Mouse (Mus musculus) lung, postnatal 0 days (tissue): ENCODE results near the gene Cpne4. TPM values are rescaled to one million over a fixed set of nuclear protein-coding genes. Genes with fewer than 3 reads are reported as not detected.

ENCODE experiments used
- ATAC-seq: fragments of 200-750 bp; cut with Nextera tagmentation; 2 replicates; pipeline ENCODE4 v1.8.0; 2017; ENCODE audit warnings: moderate library complexity
- DNase-seq: peaks from one replicate; pipeline ENCODE4 v3.0.0-alpha.2; 2016; ENCODE audit warnings: low spot score
- H3K27ac ChIP-seq: fragments of 300-500 bp; sonication (generic); 2 replicates; pipeline ENCODE4 v1.5.1; 2014; ENCODE audit warnings: antibody characterized with exemption, mild to moderate bottlenecking, low read length, mixed read lengths
- H3K27me3 ChIP-seq: fragments of 300-500 bp; sonication (generic); replicated peaks from 2 replicates; pipeline ENCODE4 v1.6.1; 2014; ENCODE audit warnings: low read length, mixed read lengths; ENCODE audit not compliant: insufficient read depth
- H3K36me3 ChIP-seq: fragments of 300-500 bp; sonication (generic); 2 replicates; pipeline ENCODE4 v1.6.1; 2014; ENCODE audit warnings: low read length, mixed read lengths; ENCODE audit not compliant: insufficient read depth
- H3K4me1 ChIP-seq: fragments of 300-500 bp; sonication (generic); 2 replicates; pipeline ENCODE4 v1.6.1; 2014; ENCODE audit warnings: antibody characterized with exemption, low read depth, low read length, mixed read lengths; ENCODE audit not compliant: insufficient read depth
- H3K4me2 ChIP-seq: fragments of 300-500 bp; sonication (generic); replicated peaks from 2 replicates; pipeline ENCODE4 v1.6.1; 2014; ENCODE audit warnings: low read depth, mild to moderate bottlenecking, low read length, moderate library complexity, mixed read lengths
- H3K4me3 ChIP-seq: fragments of 300-500 bp; sonication (generic); 2 replicates; pipeline ENCODE4 v1.5.1; 2014; ENCODE audit warnings: low read depth, low read length
- H3K9ac ChIP-seq: fragments of 300-500 bp; sonication (generic); replicated peaks from 2 replicates; pipeline ENCODE4 v1.6.1; 2014; ENCODE audit warnings: low read depth, mild to moderate bottlenecking
- H3K9me3 ChIP-seq: fragments of 300-500 bp; sonication (generic); 2 replicates; pipeline ENCODE4 v1.6.1; 2016; ENCODE audit warnings: low read length, mixed read lengths
- CTCF ChIP-seq: IDR thresholded peaks from 2 replicates; pipeline ENCODE4 v1.5.1; 2016; ENCODE audit warnings: antibody characterized with exemption, mild to moderate bottlenecking
- EP300 ChIP-seq: IDR thresholded peaks from 2 replicates; pipeline ENCODE4 v1.6.1; 2016; ENCODE audit warnings: antibody characterized with exemption, mild to moderate bottlenecking, control low read depth
- WGBS: fragments of 180-500 bp; shearing (Covaris S2); extraction: QIAGEN DNeasy Blood & Tissue Kit; methylation state at CpG from one replicate; pipeline ENCODE4 v1.1.7; 2014; 5-methylcytosine and 5-hydroxymethylcytosine counted together
- polyA plus RNA-seq: library from polyadenylated mRNA; unstranded; fragments of >200 nt; fragmentation: Nextera tagmentation; extraction: Ambion mirVana; gene quantifications from 2 replicates; pipeline ENCODE4 v1.2.1, GENCODE M21; 2015

Cpne4 gene
- polyA plus RNA-seq, 1 experiment from 2014 or later = 0.16 TPM

DNA sequence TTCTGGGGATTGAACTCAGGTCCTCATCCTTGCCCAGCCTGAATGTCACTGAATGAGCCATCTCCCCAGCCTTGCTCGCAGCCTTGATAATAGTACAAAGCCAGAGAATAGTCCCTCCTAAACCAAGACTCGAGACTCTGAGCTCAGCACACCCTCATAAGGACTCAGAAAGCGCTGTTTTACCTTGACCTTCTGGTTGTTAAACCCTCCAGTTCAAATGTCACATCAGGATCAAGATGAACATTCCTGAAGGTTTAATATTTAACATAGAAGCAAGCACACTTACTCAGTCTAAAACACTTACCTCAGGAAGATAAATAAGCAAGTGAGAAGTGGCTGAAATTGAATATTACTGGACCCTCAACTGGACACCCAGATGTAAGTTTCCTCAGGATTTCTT is 405.1 kb downstream of the Cpne4 start:
- 31% methylated on average over 3 of the region's 3 CpGs for WGBS
- Histone ChIP-seq H3K27ac (no peak overlapping the region), H3K4me1 (no peaks in the 10 kb centered on the region), H3K9me3 (no peaks in the 10 kb centered on the region; the same call in 1 of the 2 replicates), H3K27me3 (no peaks in the 10 kb centered on the region), H3K36me3 (no peaks in the 10 kb centered on the region), H3K4me3 (no peak overlapping the region), H3K4me2 (no peak overlapping the region), H3K9ac (no peak overlapping the region)
- ATAC-seq = no peak
- TF ChIP-seq EP300 (no peak), CTCF (no peak)
- DNase-seq = no peak

DNA sequence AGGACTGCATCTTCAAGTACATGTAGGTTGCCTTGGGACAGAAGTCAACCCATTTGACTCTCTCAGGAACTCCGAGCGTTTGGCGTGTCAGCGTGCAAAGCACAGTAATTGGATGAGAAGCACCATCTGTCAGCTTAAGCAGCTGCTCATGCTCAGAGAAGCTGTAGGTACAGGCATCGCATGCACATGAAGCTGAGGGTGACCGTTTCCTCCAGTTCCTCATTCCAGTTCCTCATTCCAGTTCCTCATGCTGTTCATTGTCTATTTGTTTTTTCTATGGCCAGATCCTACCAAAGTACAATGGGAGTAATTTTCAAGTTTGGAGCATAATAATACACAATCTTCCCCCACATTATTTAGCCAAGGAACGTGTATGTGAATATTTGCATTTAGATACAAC is 425.7 kb downstream of the Cpne4 start:
- TF ChIP-seq EP300 (no peak), CTCF (no peak)
- no peak overlapping the region for H3K9ac ChIP-seq
- DNase-seq (peak; percentile 9), ATAC-seq (no peak)
- H3K27ac ChIP-seq = no peak overlapping the region
- H3K4me1 ChIP-seq = no peaks in the 10 kb centered on the region
- no peaks in the 10 kb centered on the region for H3K9me3 ChIP-seq
- no peak overlapping the region for H3K4me2 ChIP-seq
- no peak overlapping the region for H3K4me3 ChIP-seq
- WGBS = 81% methylated on average over 7 of the region's 7 CpGs
- H3K36me3 ChIP-seq = no peaks in the 10 kb centered on the region
- H3K27me3 ChIP-seq = no peaks in the 10 kb centered on the region

DNA sequence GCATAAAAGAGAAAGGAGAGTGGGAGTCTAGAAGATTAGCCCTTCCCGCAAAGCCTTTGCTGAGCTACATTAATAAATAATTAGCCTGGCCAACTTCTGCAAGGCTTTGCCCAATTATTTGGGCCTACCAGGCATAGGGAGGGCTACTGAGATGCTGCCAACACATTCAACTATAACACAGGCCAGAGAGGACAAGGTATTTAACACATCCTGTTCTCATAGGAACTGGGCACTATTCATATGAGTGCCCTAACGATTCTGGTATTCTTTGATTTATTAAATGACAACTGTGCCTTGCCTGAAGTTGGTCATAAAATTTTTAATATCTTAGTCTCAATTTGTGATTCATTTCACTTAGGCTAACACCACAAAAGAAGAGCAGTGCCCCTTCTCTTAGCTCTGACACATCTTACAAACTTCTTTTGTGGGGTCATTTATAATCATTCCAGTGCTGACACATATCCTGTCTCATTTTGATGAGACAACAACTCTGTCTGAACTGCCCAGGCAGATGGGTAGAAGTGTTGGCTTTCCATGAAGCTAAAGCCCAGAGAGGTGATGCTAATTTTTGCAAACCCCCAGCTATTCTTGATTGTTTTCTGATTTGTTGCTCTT is 435.0 kb downstream of the Cpne4 start:
- H3K4me1 ChIP-seq = no peaks in the 10 kb centered on the region
- H3K27ac ChIP-seq = no peak overlapping the region
- TF ChIP-seq EP300 (no peak), CTCF (no peak)
- H3K9ac ChIP-seq = no peak overlapping the region
- DNase-seq = no peak
- no peaks in the 10 kb centered on the region for H3K36me3 ChIP-seq
- H3K4me2 ChIP-seq = no peak overlapping the region
- H3K4me3 ChIP-seq = no peak overlapping the region
- no peak for ATAC-seq
- WGBS = 66% methylated on average over 2 of the region's 2 CpGs
- no peaks in the 10 kb centered on the region for H3K27me3 ChIP-seq
- no peaks in the 10 kb centered on the region for H3K9me3 ChIP-seq

DNA sequence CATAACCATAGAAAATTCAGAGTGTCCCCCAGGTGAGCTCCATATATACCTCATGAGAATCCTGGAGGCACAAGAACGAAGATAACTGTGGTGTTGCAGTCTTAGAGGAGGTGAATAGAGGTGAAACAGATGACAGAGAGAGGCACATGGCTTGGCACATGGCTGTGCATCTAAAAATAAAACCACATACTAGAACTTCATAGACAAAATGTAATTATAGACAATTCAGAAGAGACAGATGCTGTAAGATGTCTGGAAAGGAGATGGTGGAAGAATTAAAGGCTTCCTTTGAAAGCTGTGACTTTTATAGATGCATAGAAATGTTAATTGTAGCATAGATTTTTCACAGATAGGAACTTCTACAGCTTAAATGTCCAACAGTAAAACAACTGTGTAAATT is 451.1 kb downstream of the Cpne4 start:
- Histone ChIP-seq H3K9me3 (no peaks in the 10 kb centered on the region), H3K4me2 (no peak overlapping the region), H3K36me3 (no peaks in the 10 kb centered on the region), H3K4me1 (no peaks in the 10 kb centered on the region), H3K27me3 (no peaks in the 10 kb centered on the region), H3K9ac (no peak overlapping the region), H3K27ac (no peak overlapping the region), H3K4me3 (no peak overlapping the region)
- WGBS = 31% methylated on average over 1 of the region's 1 CpGs
- TF ChIP-seq CTCF = no peak
- no peak for TF ChIP-seq EP300
- no peak for ATAC-seq
- no peak for DNase-seq

DNA sequence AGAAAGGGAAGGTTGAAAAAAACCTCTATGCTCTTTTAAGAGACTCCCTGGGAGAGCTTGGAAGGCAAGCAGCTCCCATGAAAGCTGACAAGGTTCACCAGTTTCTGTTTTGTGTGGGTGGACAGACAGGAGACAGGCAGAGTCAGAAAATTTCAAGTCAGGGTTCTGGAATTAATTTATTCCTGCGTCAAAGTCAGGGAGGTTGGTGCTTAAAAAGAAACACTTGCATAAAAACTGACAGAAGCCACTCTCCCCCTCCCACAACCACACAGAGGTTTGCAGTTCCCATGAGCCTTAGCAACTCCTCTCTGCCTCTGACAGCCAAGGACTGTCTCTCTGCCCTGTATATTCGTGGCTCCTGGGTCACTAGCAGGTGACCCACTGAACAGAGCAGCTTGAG is 463.6 kb downstream of the Cpne4 start:
- H3K9ac ChIP-seq = no peak overlapping the region
- no peaks in the 10 kb centered on the region for H3K9me3 ChIP-seq
- 35% methylated on average over 2 of the region's 2 CpGs for WGBS
- no peak for DNase-seq
- no peak overlapping the region for H3K4me3 ChIP-seq
- H3K27me3 ChIP-seq = no peaks in the 10 kb centered on the region
- ATAC-seq = no peak
- no peaks in the 10 kb centered on the region for H3K4me1 ChIP-seq
- H3K36me3 ChIP-seq = no peaks in the 10 kb centered on the region
- no peak overlapping the region for H3K4me2 ChIP-seq
- H3K27ac ChIP-seq = no peak overlapping the region
- TF ChIP-seq CTCF (no peak), EP300 (no peak)

DNA sequence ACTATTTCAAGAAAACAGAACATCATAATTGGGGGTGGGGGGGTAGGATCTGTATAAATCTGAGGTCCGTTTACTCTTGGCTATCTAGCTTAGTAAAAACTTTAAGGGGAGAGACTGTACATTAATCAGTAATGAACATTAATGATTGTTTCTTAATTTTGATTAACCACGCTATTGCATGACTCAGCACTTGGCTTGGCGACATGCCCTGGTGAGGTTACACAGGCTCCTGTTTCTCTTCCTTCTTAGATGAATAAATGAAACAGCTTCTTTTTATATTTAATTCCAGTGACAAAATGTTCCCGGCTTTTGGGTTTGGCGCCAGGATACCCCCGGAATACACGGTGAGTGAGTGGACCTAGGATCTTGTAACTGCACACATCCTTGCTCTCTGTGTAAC is 471.1 kb downstream of the Cpne4 start:
- Histone ChIP-seq H3K4me3 (no peak overlapping the region), H3K9me3 (no peaks in the 10 kb centered on the region), H3K27me3 (no peaks in the 10 kb centered on the region), H3K9ac (no peak overlapping the region), H3K36me3 (no peaks in the 10 kb centered on the region), H3K4me2 (no peak overlapping the region), H3K27ac (no peak overlapping the region), H3K4me1 (no peaks in the 10 kb centered on the region)
- 81% methylated on average over 7 of the region's 7 CpGs for WGBS
- no peak for ATAC-seq
- DNase-seq = no peak
- TF ChIP-seq CTCF = no peak
- TF ChIP-seq EP300 = no peak

DNA sequence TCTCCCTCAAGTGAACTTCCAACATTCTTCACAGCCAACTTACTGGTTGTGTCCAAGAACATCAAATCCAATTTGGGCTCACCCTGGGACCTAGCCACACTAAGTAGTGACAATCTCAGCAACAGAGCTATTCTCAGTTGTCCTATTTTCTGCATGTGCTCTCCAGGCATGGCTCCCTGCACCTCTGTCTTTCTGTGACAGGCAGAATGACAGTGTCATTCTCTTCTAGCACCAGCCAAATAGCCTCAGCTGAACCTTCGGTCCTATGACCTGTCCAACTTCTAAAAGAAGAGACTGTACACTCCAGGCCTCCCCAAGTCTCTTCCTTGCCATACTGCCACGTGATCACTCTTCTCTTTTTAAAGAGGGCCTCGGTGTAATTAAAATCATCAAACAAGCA is 481.2 kb downstream of the Cpne4 start:
- 65% methylated on average over 3 of the region's 3 CpGs for WGBS
- Histone ChIP-seq H3K27ac (no peak overlapping the region), H3K36me3 (no peaks in the 10 kb centered on the region), H3K9ac (no peak overlapping the region), H3K9me3 (no peaks in the 10 kb centered on the region), H3K4me1 (no peaks in the 10 kb centered on the region), H3K4me2 (no peak overlapping the region), H3K4me3 (no peak overlapping the region), H3K27me3 (no peaks in the 10 kb centered on the region)
- ATAC-seq (no peak), DNase-seq (no peak)
- TF ChIP-seq CTCF = no peak
